Mouse (Mus musculus): ENCODE measurements around the gene Sec14l3.
"Not testable (repeated sequence)": the region's sequence is repeated elsewhere in the genome, so short reads cannot be mapped to it uniquely, and the experiment has no call there.

Sec14l3 gene

DNA sequence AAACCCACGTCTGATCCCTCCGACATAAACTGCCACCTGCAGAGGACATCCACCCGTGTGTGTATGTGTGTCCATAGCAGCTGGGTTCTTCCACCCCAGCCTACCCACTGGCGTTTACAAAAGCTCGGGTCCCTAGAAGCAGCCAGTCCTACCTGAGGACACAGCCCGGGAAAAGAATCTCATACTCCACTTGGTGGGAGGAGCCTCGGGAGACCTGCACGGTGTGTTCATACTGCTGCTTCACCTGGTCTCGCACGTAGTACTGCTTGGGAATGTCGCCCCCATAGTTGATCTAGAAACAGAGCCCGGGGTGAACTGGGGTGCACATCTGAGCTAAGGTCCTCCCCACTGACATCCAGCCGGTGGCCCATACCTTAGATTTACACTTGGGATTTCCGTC, 38.9 kb downstream of the Sec14l3 start:
- DNase-seq (ENCODE audit: low spot score), result no peak

DNA sequence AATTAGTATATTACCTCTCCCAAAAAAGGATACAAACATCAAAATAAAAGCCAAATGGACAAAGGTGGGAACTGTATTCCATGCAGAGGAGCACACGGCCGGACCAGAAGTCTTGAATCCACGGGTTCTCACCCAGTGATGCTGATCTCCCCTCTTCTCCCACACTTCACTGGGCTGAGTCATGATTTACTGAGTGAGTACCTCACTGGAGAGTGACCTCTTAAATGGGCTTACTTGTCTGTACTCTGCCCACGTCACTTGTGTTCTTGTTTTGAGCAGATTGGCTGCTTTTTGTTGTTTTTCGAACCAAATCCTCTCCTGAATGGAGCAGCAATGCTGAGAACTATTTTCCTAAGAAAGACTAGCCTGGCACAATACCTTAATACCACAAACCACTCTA, 40.3 kb downstream of the Sec14l3 start:
- no peak for DNase-seq (ENCODE audit: low spot score)

DNA sequence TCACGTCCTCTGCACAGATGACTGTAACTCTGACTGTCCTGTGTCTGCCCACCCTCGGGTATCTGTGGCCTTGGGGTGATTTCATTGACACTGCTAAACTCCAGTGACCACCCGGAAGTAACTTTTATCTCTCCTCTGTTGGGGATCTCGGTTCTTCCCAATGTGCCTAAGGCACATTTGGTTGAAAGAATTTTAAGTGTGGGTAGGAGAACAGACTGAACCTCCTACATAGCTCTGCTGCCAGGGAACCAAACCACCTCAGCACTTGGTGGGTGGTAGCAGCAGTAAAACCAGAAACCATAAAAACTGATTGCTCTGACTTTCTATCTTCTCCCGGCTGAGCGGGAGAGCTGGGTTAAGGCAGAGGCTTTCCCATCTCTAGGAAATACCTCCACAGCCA, 40.8 kb downstream of the Sec14l3 start:
- no peak for DNase-seq (ENCODE audit: low spot score)

DNA sequence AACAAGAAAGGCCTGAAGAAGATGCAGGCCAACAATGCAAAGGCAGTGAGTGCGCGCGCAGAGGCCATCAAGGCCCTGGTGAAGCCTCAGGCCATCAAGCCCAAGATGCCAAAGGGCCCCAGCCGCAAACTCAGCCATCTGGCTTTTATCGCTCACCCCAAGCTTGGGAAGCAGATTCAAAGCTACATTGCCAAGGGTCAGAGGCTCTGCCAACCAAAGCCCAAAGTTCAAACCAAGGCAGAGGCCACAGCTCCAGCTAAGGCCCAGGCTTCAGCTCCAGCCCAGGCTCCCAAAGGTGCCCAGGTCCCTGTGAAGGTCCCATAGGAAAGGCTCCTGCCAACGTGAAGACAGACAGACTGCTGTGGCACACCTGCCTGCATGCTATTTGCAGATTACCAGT, 43.3 kb downstream of the Sec14l3 start:
- DNase-seq (ENCODE audit: low spot score), result not testable (repeated sequence)

- DNase-seq (ENCODE audit: low spot score), result no peak
These were observed 44.0 kb downstream of the Sec14l3 start for GRCm38 (mm10) chr11:4108691-4109090.

GRCm38 (mm10) chr11:4112033-4112432, 47.4 kb downstream of the Sec14l3 start:
- DNase-seq (ENCODE audit: low spot score), result no peak

GRCm38 (mm10) chr11:4112861-4113260, 48.2 kb downstream of the Sec14l3 start:
- DNase-seq (ENCODE audit: low spot score), result no peak

DNA sequence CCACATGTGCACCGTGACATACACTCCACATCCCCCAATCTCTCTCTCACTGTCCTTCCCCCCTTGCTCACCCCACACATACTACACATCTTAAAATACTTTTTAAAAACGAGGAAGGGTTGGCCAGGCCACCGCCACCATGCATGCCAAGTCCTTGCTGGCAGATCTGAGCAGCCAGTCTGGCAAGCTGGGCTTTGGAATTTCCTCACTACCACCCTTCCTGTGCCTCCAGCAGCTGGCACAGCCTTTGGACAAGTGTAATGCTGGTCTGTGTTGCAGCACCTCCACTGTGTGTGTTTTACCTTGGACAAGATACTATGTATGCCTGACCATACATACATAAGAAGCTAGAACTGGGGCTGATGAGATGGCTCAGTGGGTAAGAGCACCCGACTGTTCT, 48.9 kb downstream of the Sec14l3 start:
- DNase-seq (ENCODE audit: low spot score), result no peak

DNA sequence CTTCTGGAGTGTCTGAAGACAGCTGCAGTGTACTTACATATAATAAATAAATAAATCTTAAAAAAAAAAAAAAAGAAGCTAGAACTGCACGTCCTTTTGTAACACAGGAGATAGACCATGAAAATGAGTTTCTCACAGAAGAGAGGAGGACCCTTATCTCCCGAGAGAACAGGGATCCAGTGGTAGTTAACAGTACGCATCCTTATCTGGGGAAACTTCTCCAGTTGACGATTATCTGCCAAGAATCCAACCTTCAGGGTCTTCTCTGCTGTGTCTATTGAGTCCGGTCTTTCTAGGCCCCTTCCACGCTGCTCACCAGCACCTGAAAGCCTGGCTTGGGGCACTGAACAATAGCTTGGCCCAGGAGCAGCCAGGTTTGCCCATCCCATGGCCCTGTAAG, 49.3 kb downstream of the Sec14l3 start:
- DNase-seq (ENCODE audit: low spot score), result no peak

DNA sequence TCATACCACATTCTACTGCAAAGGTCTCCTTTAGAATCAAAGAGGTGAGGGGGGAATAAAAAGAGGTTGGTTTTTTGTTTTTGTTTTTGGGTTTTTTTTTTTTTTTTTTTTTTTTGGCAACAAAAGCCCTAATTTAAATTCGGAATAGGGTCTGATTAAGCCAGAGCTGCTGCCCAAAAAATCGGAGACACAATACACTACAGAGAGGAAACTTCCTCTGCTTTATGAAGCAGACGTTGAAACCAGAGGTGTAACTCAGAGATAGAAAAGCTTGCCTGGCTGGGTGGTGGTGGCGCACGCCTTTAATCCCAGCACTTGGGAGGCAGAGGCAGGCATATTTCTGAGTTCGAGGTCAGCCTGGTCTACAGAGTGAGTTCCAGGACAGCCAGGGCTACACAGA, 49.9 kb downstream of the Sec14l3 start:
- not testable (repeated sequence) for DNase-seq (ENCODE audit: low spot score)

GRCm38 (mm10) chr11:4115407-4115806, 50.8 kb downstream of the Sec14l3 start:
- no peak for DNase-seq (ENCODE audit: low spot score)

GRCm38 (mm10) chr11:4116458-4117141, 52.0 kb downstream of the Sec14l3 start:
- no peak for DNase-seq (ENCODE audit: low spot score)

DNA sequence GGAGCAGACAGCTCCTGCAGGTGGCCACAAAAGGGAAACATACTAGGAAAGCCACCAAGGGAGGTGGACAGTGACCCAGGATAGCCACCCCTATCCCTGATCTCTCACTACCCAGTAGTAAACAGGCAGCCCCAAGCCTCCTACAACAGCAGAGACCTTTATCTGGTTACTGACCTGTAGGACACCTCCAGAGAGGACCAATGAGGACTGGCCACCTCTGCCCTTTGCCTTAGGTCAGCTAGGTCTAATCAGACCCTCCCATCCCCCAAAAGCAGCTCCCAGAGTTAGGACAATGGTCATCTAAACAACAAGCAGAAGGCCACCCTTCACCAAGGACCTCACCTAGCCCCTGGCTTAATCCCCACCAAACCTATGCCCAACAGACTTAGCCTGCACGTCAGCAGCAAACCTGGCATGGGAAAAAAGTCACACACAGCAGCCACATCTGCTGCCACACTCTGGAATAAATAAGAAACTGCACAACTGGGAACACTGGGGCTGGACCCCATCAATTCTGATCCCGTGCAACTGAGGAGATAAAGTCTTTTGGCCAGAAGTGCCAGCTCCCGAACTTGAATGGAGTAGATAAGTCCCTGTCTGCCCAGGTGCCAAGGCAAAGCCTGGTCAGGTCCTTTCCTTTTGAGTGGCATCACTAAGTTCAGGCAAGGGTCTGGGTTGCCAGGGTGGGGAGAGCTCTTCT, 52.9 kb downstream of the Sec14l3 start:
- DNase-seq (ENCODE audit: low spot score), result no peak

DNA sequence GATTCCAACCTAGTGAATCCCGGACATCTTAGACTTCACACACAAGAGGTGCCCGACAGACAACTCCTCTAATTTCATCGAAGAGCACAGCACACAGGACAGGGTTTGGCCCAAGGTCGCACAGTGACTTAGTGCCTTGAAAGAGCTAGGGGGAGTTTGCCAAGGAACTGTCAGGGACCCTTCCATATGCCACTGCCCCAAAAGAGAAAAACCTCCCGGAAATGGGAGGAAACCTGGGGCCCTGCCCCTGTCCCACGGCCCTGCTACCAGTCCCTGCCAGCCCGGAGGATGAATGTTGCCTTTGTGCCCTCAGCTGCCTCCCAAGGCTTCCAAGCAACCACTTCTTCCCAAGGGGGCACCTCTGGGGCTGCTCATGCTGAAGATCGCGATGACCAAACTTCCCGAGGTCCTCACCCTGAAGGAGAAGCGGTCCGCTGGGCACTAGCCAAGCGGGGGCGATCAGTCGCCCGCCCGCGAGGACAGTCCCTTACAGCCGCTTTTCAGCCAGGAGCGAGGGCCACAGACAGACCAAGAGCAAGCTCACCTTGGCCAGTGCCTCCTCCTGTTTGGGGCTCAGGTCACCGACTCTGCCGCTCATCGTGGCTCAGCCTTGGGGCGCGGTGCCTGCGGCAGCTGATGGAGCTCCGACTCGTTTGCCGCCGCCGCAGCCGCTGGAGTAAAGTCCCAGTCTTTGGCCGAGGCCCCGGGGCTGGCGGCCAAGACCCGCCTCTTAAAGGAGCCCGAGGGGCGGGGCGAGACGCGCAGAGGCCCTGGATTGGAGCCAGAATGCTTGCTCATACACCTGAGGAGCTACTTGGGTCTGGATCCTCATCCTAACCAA, 53.7 kb downstream of the Sec14l3 start:
- DNase-seq (ENCODE audit: low spot score), result peak; percentile 35

DNA sequence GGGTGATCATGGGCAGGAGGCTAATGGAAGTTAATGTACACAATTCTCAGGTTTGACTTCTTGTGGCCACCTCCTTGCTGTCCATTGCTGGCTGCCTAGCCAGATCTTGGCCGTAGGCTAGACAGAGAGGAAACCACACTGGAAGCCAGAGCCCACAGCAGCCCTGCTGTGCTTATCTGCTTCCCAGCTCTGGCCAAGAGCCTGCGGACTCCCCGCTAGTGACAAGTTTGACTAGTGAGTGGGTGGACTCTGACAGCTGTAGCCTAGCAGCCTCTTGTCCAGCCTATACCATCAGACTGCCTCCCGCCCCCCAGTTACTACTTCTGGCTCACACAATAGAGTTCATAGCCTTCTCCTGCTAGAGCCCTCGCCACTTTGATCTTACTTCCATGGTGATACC, 55.0 kb downstream of the Sec14l3 start:
- no peak for DNase-seq (ENCODE audit: low spot score)

DNA sequence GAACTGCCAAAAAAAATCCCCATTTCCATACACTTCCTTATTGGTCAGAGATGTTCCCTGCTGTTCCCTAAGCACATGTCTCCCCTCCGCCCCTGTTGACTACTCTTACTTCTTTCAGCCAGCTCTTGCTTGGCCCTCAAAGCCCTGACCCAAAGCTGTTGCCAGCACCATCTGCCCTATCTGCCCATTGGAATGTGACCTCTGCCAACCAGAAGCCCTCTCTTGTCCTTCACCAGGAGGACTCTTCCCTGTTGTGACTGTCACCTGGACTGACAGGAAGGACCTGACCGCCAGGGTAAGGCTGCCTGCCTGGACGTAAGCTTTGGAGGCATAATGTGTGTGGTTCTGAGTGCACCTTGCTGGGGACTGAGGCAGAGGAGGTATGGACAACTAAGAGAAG, 57.0 kb downstream of the Sec14l3 start:
- DNase-seq (ENCODE audit: low spot score), result no peak

DNA sequence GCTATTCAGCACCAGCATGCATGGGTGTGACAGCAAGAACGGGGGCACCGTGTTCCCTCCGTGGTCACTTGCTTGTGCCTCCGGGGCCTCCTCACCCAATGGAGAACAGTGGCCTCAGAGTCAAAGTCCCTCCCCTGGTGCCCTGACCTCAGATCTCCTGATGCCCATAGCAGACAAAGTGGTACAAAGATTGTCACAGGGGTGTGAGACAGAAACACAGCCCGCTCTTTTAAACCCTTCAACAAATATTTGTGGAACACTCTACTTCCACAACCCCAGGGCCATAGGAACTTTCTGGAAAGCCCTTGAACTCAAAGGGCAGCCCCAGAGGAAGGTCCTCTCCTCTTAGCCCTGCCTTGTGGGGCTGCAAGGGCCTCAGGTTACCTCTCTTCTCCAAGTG, 57.6 kb downstream of the Sec14l3 start:
- no peak for DNase-seq (ENCODE audit: low spot score)

GRCm38 (mm10) chr11:4122742-4123579, 58.3 kb downstream of the Sec14l3 start, which contains the start of gene Sec14l2:
Gene Sec14l2 (minus strand): TSS chr11:4123415.
- DNase-seq (ENCODE audit: low spot score), result no peak

GRCm38 (mm10) chr11:4123922-4124321, 59.3 kb downstream of the Sec14l3 start:
- no peak for DNase-seq (ENCODE audit: low spot score)

DNA sequence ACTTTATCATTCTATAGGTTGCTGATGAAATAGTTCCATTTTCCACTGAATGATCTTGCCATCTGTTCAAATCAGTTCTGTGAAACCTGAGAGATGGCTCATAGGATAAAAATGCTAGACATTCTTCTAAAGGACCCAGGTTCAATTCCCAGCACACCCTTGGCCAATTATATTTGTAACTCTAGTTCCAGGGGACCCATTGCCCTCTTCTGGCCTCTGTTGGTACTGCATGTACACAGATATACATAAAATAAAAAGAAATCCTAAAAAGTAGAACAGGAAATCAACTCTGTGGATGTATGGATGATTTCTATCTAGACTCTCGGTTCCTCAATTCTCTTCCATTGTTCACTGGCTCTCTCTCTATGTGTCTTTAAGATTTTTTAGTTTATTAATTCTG, 62.4 kb downstream of the Sec14l3 start:
- DNase-seq (ENCODE audit: low spot score), result no peak

Measured in ovary, adult 18-20 months (tissue).